Mouse (Mus musculus) embryonic facial prominence, embryonic 13.5 days (tissue): Measurements from ENCODE around the gene Stard10. TPM values are rescaled to one million over a fixed set of nuclear protein-coding genes. Genes with fewer than 3 reads are reported as not detected.

ENCODE experiments used
- ATAC-seq: fragments of 200-750 bp; cut with Nextera tagmentation; 2 replicates; pipeline ENCODE4 v1.8.0; 2017; ENCODE audit warnings: low read depth; ENCODE audit not compliant: insufficient number of reproducible peaks, insufficient read depth, low FRiP score, low TSS enrichment
- H3K27ac ChIP-seq: fragments of 300-500 bp; sonication (generic); 2 replicates; pipeline ENCODE4 v1.5.1; 2015; ENCODE audit warnings: moderate library complexity, mild to moderate bottlenecking, inconsistent platforms
- H3K27me3 ChIP-seq: fragments of 300-500 bp; sonication (generic); 2 replicates; pipeline ENCODE4 v1.6.1; 2015; ENCODE audit warnings: mild to moderate bottlenecking, inconsistent platforms
- H3K36me3 ChIP-seq: fragments of 300-500 bp; sonication (generic); 2 replicates; pipeline ENCODE4 v1.6.1; 2015; ENCODE audit warnings: mild to moderate bottlenecking, inconsistent platforms
- H3K4me1 ChIP-seq: fragments of 300-500 bp; sonication (generic); 2 replicates; pipeline ENCODE4 v1.6.1; 2015; ENCODE audit warnings: inconsistent platforms
- H3K4me2 ChIP-seq: fragments of 300-500 bp; sonication (generic); 2 replicates; pipeline ENCODE4 v1.6.1; 2015; ENCODE audit warnings: moderate library complexity, mild to moderate bottlenecking, inconsistent platforms
- H3K4me3 ChIP-seq: fragments of 300-500 bp; sonication (generic); 2 replicates; pipeline ENCODE4 v1.5.1; 2015; ENCODE audit warnings: mild to moderate bottlenecking, inconsistent platforms
- H3K9ac ChIP-seq: fragments of 300-500 bp; sonication (generic); 2 replicates; pipeline ENCODE4 v1.6.1; 2015; ENCODE audit warnings: mild to moderate bottlenecking, inconsistent platforms
- H3K9me3 ChIP-seq: fragments of 300-500 bp; sonication (generic); 2 replicates; pipeline ENCODE4 v1.6.1; 2016; ENCODE audit warnings: inconsistent platforms
- WGBS: fragments of 180-500 bp; shearing (Covaris S2); methylation state at CpG from one replicate; pipeline ENCODE4 v1.1.7; 2015; ENCODE audit warnings: mixed read lengths; 5-methylcytosine and 5-hydroxymethylcytosine counted together
- polyA plus RNA-seq: library from polyadenylated mRNA; unstranded; fragments of >200 nt; fragmentation: Nextera tagmentation; extraction: Ambion mirVana; gene quantifications from 2 replicates; pipeline ENCODE4 v1.2.1, GENCODE M21; 2015

The Stard10 gene
- polyA plus RNA-seq, 1 experiment from 2014 or later: 22.7 TPM

DNA sequence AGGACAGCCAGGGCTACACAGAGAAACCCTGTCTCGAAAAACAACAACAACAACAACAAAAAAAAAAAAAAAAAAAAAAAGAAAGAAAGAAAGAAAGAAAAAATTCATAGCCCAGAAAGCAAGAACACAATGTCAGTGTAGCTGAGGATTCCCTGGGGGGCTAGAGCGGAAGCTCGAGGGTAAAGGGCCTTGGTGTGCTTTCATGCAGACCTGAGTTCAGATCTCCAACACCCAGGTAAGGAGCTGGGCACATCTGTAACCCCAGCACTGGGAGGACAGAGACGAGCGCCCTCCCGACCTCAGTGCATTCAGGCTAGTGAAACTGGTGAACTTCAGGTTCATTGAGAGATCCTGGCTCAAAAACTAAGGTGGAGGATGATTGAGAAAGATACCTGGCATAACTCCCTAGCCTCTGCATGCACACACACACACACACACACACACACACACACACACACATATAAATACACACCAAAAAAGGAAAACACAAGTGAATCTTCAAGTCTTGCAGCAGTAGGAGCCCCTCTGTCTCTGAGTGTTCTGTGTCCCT, 38.7 kb downstream of the Stard10 start:
- Histone ChIP-seq H3K9me3 (no peaks in the 10 kb centered on the region), H3K4me1 (0 out of 2 replicates have a peak, but pooled peaks cover 4% of the 10 kb centered on the region), H3K4me3 (no peak overlapping the region), H3K27me3 (no peaks in the 10 kb centered on the region), H3K4me2 (no peak overlapping the region), H3K27ac (no peak overlapping the region), H3K9ac (no peak overlapping the region), H3K36me3 (no peaks in the 10 kb centered on the region)
- 90% methylated on average over 6 of the region's 6 CpGs for WGBS
- ATAC-seq: no peak

GRCm38 (mm10) chr7:101356868-101357267, 40.0 kb downstream of the Stard10 start:
- Histone ChIP-seq H3K4me2 (no peak overlapping the region), H3K27ac (no peak overlapping the region), H3K4me1 (peaks cover 8% of the 10 kb centered on the region; the same call in 1 of the 2 replicates), H3K27me3 (no peaks in the 10 kb centered on the region), H3K36me3 (no peaks in the 10 kb centered on the region), H3K9ac (no peak overlapping the region), H3K4me3 (no peak overlapping the region), H3K9me3 (no peaks in the 10 kb centered on the region)
- 61% methylated on average over 3 of the region's 3 CpGs for WGBS
- no peak for ATAC-seq

- no peaks in the 10 kb centered on the region for H3K36me3 ChIP-seq
- ATAC-seq: no peak
Observed at GRCm38 (mm10) chr7:101360406-101360805, 43.5 kb downstream of the Stard10 start.

GRCm38 (mm10) chr7:101361021-101361420, 44.1 kb downstream of the Stard10 start:
- no peaks in the 10 kb centered on the region for H3K9me3 ChIP-seq
- H3K27ac ChIP-seq: no peak overlapping the region
- no peaks in the 10 kb centered on the region for H3K27me3 ChIP-seq
- no peak for ATAC-seq
- H3K9ac ChIP-seq: no peak overlapping the region
- H3K4me1 ChIP-seq: peaks cover 10% of the 10 kb centered on the region; the same call in 1 of the 2 replicates
- H3K4me3 ChIP-seq: no peak overlapping the region
- no peaks in the 10 kb centered on the region for H3K36me3 ChIP-seq
- H3K4me2 ChIP-seq: no peak overlapping the region
- WGBS: 71% methylated on average over 4 of the region's 4 CpGs

More at GRCm38 (mm10) chr7:101360406-101360805, 43.5 kb downstream of the Stard10 start:
- Histone ChIP-seq H3K27me3 (no peaks in the 10 kb centered on the region), H3K9ac (no peak overlapping the region), H3K4me3 (no peak overlapping the region), H3K4me1 (peaks cover 11% of the 10 kb centered on the region; the same call in 1 of the 2 replicates), H3K27ac (no peak overlapping the region), H3K9me3 (no peaks in the 10 kb centered on the region), H3K4me2 (no peak overlapping the region)
- WGBS: 60% methylated on average over 3 of the region's 3 CpGs

DNA sequence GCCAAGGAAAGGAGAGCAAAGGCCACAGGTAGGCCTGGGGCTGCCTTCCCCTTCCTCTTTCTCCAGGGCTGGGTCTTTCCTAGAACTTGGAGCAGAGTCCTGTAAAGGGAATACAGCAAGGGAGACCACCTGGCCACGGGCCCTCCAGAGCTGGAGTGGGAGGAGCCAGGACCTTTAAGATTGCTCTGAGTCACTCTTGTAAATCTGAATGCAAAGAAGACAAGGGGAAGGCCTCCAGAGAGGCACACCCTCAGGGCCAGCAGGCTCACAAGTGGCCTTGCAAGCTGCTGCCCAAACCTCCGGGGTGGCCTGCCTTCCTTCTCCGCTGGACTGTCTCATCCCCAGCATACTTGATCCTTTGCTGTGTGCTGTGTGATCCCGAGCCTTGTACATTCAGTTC, 44.9 kb downstream of the Stard10 start:
- no peak for ATAC-seq
- Histone ChIP-seq H3K9me3 (no peaks in the 10 kb centered on the region), H3K4me2 (no peak overlapping the region), H3K36me3 (no peaks in the 10 kb centered on the region), H3K27ac (no peak overlapping the region), H3K9ac (0 out of 2 replicates have a peak overlapping the region, but pooled peaks have one; percentile 11), H3K4me3 (no peak overlapping the region), H3K27me3 (no peaks in the 10 kb centered on the region), H3K4me1 (peaks cover 6% of the 10 kb centered on the region; the same call in 1 of the 2 replicates)
- WGBS: 59% methylated on average over 4 of the region's 4 CpGs

DNA sequence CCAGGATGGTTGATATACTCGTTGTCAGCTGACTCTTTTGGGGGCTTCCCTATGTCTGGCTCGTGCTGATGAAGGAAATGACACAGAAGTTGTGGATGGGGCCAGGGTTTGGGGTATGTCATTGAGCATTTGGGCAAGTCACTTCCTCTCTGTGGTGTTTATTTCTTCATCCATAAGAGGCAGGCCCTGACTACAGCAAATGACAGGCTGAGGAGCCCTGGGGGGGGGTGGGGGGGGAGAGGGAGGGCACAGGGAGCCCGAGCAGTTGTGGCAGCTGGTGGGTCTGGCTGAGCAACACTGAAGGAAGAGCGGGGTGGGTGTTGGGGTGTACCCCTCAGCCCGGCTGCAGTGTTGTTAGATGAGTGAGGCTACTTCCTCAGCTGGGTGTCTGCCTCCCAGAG, 45.9 kb downstream of the Stard10 start:
- no peak for ATAC-seq
- Histone ChIP-seq H3K9me3 (no peaks in the 10 kb centered on the region), H3K27ac (no peak overlapping the region), H3K9ac (no peak overlapping the region), H3K4me3 (no peak overlapping the region), H3K4me2 (no peak overlapping the region), H3K36me3 (no peaks in the 10 kb centered on the region), H3K27me3 (no peaks in the 10 kb centered on the region), H3K4me1 (peaks cover 6% of the 10 kb centered on the region; the same call in 1 of the 2 replicates)
- WGBS: 59% methylated on average over 5 of the region's 5 CpGs

GRCm38 (mm10) chr7:101363914-101364313, 47.0 kb downstream of the Stard10 start:
- Histone ChIP-seq H3K4me3 (no peak overlapping the region), H3K27ac (no peak overlapping the region), H3K9me3 (no peaks in the 10 kb centered on the region), H3K4me1 (peaks cover 6% of the 10 kb centered on the region; the same call in 1 of the 2 replicates), H3K36me3 (no peaks in the 10 kb centered on the region), H3K4me2 (no peak overlapping the region), H3K27me3 (no peaks in the 10 kb centered on the region), H3K9ac (no peak overlapping the region)
- WGBS: 72% methylated on average over 5 of the region's 5 CpGs
- no peak for ATAC-seq

DNA sequence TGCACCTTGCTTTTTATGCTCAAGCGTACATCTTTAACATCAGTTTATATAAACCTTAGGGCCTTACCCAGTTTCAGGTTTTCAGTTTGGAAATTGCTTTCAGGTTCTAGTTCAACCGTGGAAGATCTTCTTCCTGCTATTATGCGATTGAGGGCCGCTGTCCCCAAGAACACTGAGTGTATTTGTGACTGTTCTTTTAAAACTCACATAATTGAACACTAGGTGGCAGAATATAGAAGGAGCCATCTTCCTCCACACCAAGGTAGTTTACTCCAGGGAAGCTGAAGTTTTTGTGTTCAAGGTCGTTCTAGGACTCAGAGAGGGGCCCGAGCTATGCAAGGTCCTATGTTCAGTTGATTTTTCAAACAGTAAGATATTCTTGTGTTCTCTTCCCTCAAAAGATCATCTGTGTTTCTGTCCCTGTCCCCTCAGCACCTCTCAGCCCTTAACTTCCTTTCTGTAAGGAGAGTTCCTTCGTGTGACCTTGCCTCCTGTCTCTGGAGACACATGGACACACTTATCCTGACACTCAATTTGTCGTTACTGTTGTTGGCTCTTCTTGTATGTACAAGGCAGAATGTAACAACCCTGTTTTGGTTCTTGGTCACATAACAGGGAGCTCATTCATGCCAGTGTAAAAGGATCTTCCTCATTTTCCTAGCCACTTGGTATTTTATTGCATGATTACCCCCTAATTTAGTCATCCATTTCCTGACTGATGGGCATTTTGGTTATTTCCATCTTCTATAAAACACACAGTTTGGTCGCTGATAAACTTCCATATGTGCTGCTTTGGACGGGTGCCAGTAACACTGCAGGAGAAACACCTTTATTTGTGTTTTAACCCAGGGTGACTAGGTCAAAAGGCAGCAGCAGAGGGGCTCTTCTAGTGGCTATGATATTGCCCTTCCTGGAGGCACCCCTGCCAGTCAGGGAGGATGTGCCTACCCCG, 51.3 kb downstream of the Stard10 start:
- ATAC-seq: no peak
- Histone ChIP-seq H3K9me3 (no peaks in the 10 kb centered on the region), H3K27me3 (no peaks in the 10 kb centered on the region), H3K4me1 (no peaks in the 10 kb centered on the region; the same call in 1 of the 2 replicates), H3K4me3 (no peak overlapping the region), H3K4me2 (no peak overlapping the region), H3K36me3 (no peaks in the 10 kb centered on the region), H3K9ac (no peak overlapping the region), H3K27ac (no peak overlapping the region)
- WGBS: 55% methylated on average over 11 of the region's 11 CpGs

DNA sequence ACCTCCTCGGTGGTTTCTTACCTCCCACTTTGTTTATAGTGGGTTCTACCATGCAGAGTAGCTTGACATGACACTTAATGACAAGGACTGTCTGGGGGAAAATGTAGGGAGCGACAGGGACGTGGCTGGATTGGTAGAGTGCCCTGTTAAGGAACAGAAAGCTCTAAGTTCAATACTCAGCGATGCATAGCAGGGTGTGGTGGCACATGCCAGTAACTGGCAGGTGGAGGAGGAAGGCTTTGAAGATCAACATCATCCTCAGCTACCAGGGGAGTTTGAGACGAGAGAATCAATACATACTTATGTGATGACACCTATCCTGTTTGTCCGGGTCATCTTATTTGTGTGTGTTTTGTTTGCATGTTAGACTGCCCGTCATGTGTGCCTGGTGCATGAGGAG, 52.8 kb downstream of the Stard10 start:
- 73% methylated on average over 7 of the region's 7 CpGs for WGBS
- no peak for ATAC-seq

GRCm38 (mm10) chr7:101373082-101373481, 56.2 kb downstream of the Stard10 start:
- no peaks in the 10 kb centered on the region for H3K27me3 ChIP-seq
- WGBS: 87% methylated on average over 26 of the region's 26 CpGs
- no peak overlapping the region for H3K4me2 ChIP-seq
- no peaks in the 10 kb centered on the region for H3K36me3 ChIP-seq
- no peak; the same call in 1 of the 2 replicates for ATAC-seq
- H3K4me1 ChIP-seq: peaks cover 11% of the 10 kb centered on the region
- no peak overlapping the region for H3K4me3 ChIP-seq
- H3K9me3 ChIP-seq: no peaks in the 10 kb centered on the region
- H3K27ac ChIP-seq: no peak overlapping the region
- H3K9ac ChIP-seq: no peak overlapping the region

More for the DNA sequence above, 52.8 kb downstream of the Stard10 start:
- no peaks in the 10 kb centered on the region for H3K36me3 ChIP-seq
- no peaks in the 10 kb centered on the region for H3K9me3 ChIP-seq
- H3K4me2 ChIP-seq: no peak overlapping the region
- H3K9ac ChIP-seq: no peak overlapping the region
- H3K4me1 ChIP-seq: peaks cover 6% of the 10 kb centered on the region; the same call in 1 of the 2 replicates
- H3K4me3 ChIP-seq: no peak overlapping the region
- no peak overlapping the region for H3K27ac ChIP-seq
- no peaks in the 10 kb centered on the region for H3K27me3 ChIP-seq

GRCm38 (mm10) chr7:101374155-101374554, 57.3 kb downstream of the Stard10 start:
- Histone ChIP-seq H3K9ac (no peak overlapping the region), H3K27me3 (no peaks in the 10 kb centered on the region), H3K4me3 (no peak overlapping the region), H3K27ac (peak overlapping the region; percentile 11; the same call in 1 of the 2 replicates), H3K36me3 (no peaks in the 10 kb centered on the region), H3K4me2 (no peak overlapping the region), H3K9me3 (no peaks in the 10 kb centered on the region), H3K4me1 (peaks cover 18% of the 10 kb centered on the region)
- ATAC-seq: no peak
